Mouse (Mus musculus): ENCODE results near the gene Elk3.
A peak's percentile ranks its signal among the peaks of the same experiment; 100 is the strongest.

Elk3 gene

GRCm38 (mm10) chr10:93293621-93294020 is 17.3 kb downstream of the Elk3 start:
- DNase-seq (ENCODE audit: low spot score), result no peak

GRCm38 (mm10) chr10:93291843-93292242 is 19.1 kb downstream of the Elk3 start:
- peak; percentile 81 for DNase-seq (ENCODE audit: low spot score)

DNA sequence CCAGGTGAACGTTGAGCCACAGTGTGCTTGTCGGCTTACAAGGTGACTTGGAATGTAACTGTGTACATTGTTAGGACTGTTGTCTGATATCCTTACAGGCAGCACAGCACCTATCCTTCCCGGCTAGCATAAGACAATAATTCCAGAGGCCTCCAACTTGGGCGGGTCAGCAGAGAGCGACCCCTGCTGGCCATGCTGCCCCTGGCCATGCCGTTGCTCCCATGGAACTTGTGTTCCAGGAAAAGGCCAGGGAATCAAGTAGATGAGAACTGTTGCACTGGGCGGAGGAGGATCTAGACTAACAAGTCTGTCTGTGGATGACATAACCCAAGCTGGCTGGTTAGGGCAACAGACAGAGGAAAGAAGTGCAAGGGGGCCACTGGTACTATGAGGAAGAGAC is 19.6 kb downstream of the Elk3 start:
- no peak for DNase-seq (ENCODE audit: low spot score)

DNA sequence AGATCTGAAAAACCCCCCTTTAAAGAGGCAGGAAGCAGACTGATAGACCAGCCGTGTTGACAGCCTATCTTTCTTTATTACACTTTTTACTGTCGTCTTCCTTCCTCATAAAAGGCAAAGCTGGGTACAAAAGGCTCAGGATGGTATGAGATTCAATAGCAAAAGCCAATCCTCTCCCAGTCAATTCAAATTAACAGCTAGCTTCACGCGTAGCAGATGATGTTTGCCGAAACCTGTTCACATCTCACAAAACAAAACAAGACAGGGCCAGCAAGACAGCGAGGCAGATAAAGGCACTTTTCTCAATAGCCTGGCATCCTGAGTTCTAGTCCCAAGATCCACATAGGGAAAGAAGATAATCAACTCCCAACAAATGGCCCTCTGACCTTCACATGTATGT is 21.5 kb downstream of the Elk3 start:
- DNase-seq (ENCODE audit: low spot score), result no peak

- no peak for DNase-seq (ENCODE audit: low spot score)
These were observed 22.6 kb downstream of the Elk3 start for GRCm38 (mm10) chr10:93288336-93288735.

- DNase-seq (ENCODE audit: low spot score), result no peak
These were observed 23.3 kb downstream of the Elk3 start for GRCm38 (mm10) chr10:93287551-93288145.

- DNase-seq (ENCODE audit: low spot score), result no peak
These were observed 25.4 kb downstream of the Elk3 start for GRCm38 (mm10) chr10:93285489-93285888.

- no peak for DNase-seq (ENCODE audit: low spot score)
These were observed 27.7 kb downstream of the Elk3 start for GRCm38 (mm10) chr10:93283258-93283657.

GRCm38 (mm10) chr10:93282526-93282964 is 28.4 kb downstream of the Elk3 start:
- DNase-seq (ENCODE audit: low spot score), result no peak

DNA sequence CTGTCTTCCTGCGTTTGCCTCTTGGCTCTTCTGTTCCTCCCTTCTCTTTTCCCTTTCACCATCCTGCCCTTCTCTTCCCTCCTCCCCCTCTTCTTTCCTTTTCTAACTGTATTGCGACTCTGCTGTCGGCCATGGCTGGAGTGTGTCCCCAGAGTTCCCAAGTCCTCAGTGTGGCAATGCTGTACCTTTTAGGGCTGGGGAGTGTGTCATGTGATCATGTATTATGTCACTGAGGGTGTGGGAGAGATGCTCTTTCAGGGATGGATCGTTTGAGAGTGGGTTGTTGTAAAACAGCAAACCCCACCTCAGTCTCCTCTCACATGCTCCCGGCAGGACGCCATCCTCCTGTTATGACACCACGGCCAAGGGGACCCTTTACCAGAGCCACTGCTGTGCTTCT is 29.8 kb downstream of the Elk3 start:
- DNase-seq (ENCODE audit: low spot score), result no peak

DNA sequence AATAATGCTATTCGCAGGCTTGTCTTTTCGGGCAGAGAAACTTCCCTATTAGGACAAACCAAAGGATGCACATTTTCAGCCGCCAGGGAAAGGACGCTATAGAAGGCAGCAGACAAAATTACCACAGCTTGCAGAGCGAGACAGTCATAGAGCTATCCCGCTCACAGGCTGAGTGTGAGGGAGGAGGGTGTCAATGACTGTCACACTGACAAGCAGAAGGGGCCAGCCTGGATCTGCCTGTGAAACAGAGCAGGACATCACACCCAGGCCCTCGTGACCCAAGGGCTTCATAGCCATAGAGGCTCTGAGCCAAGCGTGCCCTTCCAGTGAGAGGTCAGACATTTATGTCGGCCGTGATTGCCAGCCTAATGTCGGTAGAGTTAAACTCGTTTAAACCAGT is 30.3 kb downstream of the Elk3 start:
- DNase-seq (ENCODE audit: low spot score), result peak; percentile 34

DNA sequence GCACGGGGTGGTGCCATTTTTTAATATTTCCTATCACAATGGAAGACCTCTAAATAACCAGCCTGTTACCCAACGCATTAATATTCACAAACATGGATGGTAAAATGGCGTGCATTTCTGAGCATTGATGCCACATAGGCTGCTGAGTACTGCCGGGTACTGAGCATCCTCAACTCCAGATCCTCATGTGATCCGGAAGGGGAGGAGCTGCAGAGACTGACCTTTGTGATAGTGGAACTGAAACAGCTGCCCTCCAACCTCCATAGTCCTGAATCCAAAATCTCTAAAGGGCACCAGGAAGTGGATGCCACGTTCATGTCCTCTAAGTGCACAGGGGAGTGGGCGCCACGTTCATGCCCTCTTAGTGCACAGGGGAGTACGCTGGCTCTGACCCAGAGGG is 31.9 kb downstream of the Elk3 start:
- no peak for DNase-seq (ENCODE audit: low spot score)

- DNase-seq (ENCODE audit: low spot score), result no peak
These were observed 32.6 kb downstream of the Elk3 start for GRCm38 (mm10) chr10:93278361-93278760.

DNA sequence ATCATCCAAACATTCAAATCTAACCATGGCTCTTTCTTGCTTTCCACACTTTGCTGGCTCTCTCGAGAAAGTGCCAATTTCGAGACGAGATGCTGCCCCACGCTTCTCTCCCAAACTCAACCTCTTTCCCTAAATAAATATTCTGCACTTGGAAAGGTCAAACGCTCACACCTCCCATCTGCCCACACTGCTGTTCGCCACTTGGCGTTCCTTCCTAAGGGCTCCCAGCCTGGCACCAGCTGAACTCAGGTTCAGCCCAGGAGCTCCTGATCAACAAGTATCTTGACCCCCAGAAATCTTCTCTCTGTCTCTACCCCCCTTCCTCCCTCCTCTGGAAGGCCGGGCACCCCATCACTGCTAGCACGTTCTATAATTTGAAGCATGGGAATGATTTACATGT is 34.1 kb downstream of the Elk3 start:
- no peak for DNase-seq (ENCODE audit: low spot score)

DNA sequence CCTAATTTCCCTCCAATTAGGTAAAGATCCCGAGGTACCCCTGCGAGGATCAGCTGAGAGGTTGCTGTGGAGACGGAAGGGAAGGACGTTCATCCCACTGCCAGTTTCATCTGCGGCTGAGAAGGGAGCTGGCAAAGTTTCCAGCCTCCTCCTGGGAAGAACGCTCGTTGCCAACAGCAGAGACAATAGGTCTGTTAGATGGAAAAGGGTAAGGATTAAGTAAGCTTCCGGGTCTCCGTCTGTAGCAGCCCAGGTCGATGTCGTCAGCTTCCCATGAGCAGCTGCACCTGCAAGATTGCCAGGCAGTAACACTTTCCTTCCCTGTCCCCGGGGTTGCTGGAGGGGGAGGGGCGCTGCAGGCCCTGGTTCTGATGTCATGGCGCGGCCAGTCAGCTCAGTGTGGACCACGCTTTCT is 34.6 kb downstream of the Elk3 start:
- peak; percentile 86 for DNase-seq (ENCODE audit: low spot score)

- peak; percentile 90 for DNase-seq (ENCODE audit: low spot score)
These were observed 35.5 kb downstream of the Elk3 start for GRCm38 (mm10) chr10:93275212-93276136.

DNA sequence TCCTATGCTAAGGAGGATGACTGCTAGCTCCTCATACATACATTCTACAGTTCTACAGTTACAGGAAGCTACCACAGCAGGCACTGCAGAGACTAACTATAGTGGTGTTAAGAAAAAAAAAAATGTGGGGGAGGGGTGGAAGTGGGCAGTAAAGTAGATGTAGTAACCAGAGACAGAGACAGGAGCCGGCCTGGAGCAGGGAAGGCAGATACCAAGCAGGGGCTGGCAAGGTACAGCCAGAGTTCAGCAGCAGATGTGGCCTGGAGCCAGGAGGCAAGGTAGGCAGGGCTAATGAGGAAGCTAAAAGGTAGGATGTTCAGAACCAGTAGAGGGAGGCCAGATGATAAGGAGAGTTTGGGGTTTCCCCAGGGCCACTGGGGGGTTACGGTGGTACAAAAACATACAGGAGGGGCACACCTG is 36.6 kb downstream of the Elk3 start:
- no peak for DNase-seq (ENCODE audit: low spot score)

- DNase-seq (ENCODE audit: low spot score), result no peak
These were observed 37.7 kb downstream of the Elk3 start for GRCm38 (mm10) chr10:93272986-93273982.

- DNase-seq (ENCODE audit: low spot score), result no peak
These were observed 39.1 kb downstream of the Elk3 start for GRCm38 (mm10) chr10:93271831-93272230.

DNA sequence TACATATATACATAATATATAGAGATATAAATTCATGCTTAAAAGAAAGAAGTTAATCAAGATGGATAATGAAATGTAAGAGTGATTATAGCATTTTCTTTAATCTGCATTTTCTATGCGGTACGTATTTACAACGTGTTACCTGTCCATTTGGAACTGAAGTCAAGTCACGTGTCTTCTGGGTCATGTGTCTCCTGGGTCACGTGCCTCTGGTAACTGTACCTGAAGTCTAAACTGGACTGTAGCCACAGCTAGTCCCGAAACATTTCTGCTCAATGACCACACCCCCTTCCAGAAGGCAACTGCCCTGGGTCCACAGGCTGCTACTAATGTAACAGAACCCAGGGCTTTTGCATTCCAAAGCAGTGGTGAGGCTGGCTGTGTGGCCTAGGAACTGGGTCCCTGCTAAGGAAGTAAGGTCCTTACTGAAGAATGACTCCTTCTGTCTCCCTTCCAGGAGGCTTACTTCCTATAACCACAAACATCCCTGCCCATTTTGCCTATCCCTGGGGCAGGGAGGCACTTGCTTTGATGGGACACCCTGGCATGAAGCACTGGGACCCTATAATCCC is 40.0 kb downstream of the Elk3 start:
- DNase-seq (ENCODE audit: low spot score), result no peak

GRCm38 (mm10) chr10:93269744-93270143 is 41.2 kb downstream of the Elk3 start:
- DNase-seq (ENCODE audit: low spot score), result no peak

DNA sequence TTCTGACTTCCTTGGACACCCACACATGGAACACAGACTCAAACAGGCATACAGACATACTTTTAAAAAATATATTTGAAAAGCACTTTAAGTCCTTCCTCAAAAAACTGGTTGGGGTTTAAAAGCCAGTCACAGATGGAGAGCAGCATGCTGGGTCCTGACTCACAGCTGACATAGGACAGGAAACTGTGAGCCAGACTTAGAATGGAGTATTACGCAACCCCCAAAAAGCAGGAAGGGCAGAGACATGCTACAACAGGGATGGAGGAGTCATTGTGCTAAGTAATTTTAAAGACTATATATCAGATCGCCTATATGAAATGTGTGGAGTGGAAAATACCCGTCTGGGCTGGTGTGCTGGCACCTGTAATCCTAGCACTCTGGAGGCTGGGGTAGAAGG is 42.6 kb downstream of the Elk3 start:
- DNase-seq (ENCODE audit: low spot score), result no peak

Measured in layer of hippocampus, adult 11-12 months (tissue).